Mouse (Mus musculus): ENCODE measurements around the gene Tnni3k.
"Not testable (repeated sequence)": the region's sequence is repeated elsewhere in the genome, so short reads cannot be mapped to it uniquely, and the experiment has no call there.

Tnni3k gene

DNA sequence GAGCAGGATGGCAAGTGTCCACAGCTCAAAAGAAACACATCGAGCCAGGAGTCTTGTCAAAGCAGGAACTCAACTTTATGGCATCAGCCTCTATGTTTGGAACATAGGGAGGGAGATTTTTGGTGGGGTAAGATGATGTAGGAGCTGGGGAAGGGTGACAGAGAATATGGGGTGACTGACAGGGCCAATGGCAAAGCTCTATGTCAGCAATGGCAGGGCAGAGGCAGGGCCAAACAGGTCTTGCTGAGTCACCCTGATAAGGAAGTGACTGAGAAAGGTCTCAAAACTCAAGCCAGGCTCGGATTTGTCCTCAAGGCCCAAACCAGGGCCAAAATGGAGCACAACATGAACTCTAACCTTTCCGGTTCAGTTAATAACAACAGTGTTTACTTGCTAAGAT lies 219.1 kb downstream of the Tnni3k start:
- no peak for DNase-seq (ENCODE audit: low read depth in 2 of 2, low spot score in 2 of 2)

DNA sequence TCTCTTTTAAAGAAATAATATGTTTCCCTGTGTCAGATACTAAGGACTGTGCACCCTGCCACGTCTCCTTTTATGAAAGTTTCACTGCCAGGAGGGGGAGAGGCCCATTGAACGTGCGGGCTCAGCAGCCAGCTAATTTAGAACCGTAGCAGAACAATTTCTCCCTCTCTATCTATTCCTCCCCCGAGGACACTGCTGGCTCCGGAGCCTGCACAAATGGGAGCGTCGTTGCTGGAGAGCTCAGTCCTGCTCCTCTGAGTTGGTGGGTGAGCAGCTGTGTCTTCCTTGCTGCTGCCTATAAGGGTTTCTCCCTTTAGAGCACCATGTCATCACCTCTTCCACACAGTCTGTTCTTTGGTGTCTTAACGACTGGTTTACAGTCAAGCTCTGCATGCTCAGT lies 220.8 kb downstream of the Tnni3k start:
- DNase-seq (ENCODE audit: low read depth in 2 of 2, low spot score in 2 of 2), result no peak

DNA sequence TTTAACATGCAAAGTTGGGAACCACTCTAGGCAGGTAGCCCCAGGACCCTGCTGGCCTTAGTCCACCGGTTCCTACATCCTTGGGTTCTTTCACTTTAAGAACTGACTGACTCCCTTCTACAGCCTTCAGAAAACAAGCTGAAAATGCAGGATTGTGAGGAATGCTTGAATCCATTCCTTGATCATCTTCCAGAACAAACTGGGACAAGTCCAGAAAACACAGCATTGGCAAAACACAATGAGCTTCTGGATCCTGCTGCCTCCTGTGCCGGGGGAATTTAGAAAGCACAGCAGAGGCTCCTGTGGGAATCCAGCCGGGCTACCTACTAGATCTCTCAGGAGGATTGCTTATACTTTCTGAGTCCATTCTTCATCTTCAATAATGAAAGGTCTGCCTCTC lies 229.5 kb downstream of the Tnni3k start:
- no peak for DNase-seq (ENCODE audit: low read depth in 2 of 2, low spot score in 2 of 2)

- no peak for DNase-seq (ENCODE audit: low read depth in 2 of 2, low spot score in 2 of 2)
Observed at GRCm38 (mm10) chr3:154824713-154825112, 230.5 kb downstream of the Tnni3k start.

- DNase-seq (ENCODE audit: low read depth in 2 of 2, low spot score in 2 of 2), result not testable (repeated sequence)
Observed at GRCm38 (mm10) chr3:154819684-154820083, 235.5 kb downstream of the Tnni3k start.

DNA sequence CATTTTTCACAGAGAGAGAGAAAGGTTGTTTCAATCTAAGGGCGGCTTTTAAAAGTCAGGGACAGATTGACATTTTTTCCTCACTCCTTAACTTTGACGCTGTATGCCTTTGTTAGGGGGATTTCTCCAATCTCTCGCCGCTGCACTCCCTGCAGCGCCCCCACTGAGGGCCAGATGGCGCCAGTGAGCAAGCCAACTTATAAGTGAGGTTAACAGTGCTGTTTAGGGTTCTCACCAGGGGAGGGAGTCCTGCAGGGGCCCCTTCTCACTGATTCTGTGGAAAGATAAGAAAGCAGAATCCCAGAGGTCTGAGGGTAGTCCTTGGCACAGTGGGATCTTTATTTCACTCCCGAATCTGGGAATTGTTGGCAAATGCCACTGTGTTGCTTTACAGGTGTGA lies 237.5 kb downstream of the Tnni3k start:
- no peak for DNase-seq (ENCODE audit: low read depth in 2 of 2, low spot score in 2 of 2)

DNA sequence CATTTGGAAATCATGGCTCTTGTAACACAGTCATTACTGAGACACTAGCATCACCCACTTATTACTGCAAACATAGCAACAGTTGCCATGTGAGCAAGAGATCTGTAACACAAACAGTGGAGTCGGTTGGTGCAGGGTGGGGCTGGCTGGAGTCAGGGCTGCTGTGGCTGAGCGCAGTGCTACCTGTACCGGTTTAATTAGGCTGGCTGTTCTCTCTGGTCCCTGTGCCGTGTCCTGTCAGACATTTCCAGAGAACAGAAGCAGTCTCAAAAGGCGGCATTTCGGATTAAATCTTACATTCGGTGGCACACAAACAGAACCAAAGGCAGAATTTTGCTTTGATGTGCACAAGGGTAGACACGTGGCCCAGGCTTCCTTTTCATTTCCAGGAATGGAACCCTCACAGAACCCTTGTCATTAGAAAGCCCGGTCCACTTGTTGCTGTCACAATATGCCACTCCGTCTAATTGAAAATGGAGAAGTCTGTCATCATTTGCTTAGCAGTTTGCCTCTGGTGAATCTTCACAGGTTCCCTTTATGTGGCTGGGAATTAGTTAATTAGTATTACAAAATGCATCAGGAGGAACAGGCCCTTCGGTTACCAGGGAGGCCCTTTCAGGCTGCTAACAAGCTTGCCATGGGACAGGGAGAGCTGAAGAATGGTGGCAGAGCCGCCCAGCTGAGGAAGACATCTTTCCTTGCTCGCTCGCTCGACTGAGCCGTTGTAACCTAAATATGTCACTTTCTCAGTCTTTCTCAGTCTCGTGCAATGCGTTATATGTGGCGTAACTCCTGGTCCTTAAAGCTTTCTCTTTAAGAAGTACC lies 238.2 kb downstream of the Tnni3k start:
- DNase-seq (ENCODE audit: low read depth in 2 of 2, low spot score in 2 of 2), result no peak

GRCm38 (mm10) chr3:154816231-154816630 lies 239.0 kb downstream of the Tnni3k start:
- DNase-seq (ENCODE audit: low read depth in 2 of 2, low spot score in 2 of 2), result no peak

GRCm38 (mm10) chr3:154815606-154816005 lies 239.6 kb downstream of the Tnni3k start:
- no peak for DNase-seq (ENCODE audit: low read depth in 2 of 2, low spot score in 2 of 2)

GRCm38 (mm10) chr3:154812893-154813292 lies 242.3 kb downstream of the Tnni3k start:
- DNase-seq (ENCODE audit: low read depth in 2 of 2, low spot score in 2 of 2), result no peak

- DNase-seq (ENCODE audit: low read depth in 2 of 2, low spot score in 2 of 2), result no peak
Observed at GRCm38 (mm10) chr3:154811833-154812232, 243.4 kb downstream of the Tnni3k start.

GRCm38 (mm10) chr3:154811281-154811680 lies 243.9 kb downstream of the Tnni3k start:
- DNase-seq (ENCODE audit: low read depth in 2 of 2, low spot score in 2 of 2), result no peak

GRCm38 (mm10) chr3:154810273-154810870 lies 244.8 kb downstream of the Tnni3k start:
- DNase-seq (ENCODE audit: low read depth in 2 of 2, low spot score in 2 of 2), result no peak

DNA sequence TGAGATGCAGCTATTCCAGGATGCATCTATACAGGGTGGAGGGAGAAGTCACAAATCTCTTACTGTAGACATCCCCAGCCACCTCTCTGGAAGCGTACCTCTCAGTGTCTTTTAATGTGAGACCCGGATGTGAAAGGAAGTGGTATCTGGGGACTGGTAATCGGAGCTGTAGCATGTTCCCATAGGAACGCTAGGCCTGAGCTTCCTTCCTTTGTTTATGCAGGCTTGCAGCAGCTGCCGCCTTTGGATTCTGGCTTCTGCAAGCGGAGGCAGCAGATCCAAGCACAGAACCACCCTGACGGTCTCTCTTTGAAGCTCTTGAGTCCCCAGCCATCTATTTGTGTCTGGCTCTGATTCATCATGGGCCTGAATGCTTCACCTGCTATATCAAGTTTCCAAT lies 248.6 kb downstream of the Tnni3k start:
- DNase-seq (ENCODE audit: low read depth in 2 of 2, low spot score in 2 of 2), result no peak

GRCm38 (mm10) chr3:154800888-154801429 lies 254.2 kb downstream of the Tnni3k start:
- DNase-seq (ENCODE audit: low read depth in 2 of 2, low spot score in 2 of 2), result no peak

GRCm38 (mm10) chr3:154800454-154800853 lies 254.8 kb downstream of the Tnni3k start:
- no peak for DNase-seq (ENCODE audit: low read depth in 2 of 2, low spot score in 2 of 2)

DNA sequence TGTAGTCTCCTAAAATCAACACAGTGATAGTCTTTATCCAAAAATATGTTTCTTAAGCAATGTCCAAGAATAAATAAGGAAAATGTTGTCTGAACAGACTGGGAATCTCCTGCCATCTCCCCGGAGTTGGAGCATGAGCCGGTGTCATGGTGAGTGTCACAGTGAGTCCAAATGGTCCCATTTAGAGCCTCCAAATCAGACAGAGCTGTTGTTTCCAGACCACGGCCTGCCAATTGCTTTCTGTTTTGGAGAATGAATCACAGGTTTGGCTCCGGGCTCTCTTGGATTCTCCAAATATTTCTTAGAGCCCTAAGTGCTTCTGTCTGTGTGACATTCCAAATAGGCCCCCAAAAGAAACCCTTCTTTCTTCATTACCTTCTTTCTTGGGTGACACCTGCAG lies 256.4 kb downstream of the Tnni3k start:
- no peak for DNase-seq (ENCODE audit: low read depth in 2 of 2, low spot score in 2 of 2)

- no peak for DNase-seq (ENCODE audit: low read depth in 2 of 2, low spot score in 2 of 2)
Observed at GRCm38 (mm10) chr3:154793571-154793970, 261.6 kb downstream of the Tnni3k start.

DNA sequence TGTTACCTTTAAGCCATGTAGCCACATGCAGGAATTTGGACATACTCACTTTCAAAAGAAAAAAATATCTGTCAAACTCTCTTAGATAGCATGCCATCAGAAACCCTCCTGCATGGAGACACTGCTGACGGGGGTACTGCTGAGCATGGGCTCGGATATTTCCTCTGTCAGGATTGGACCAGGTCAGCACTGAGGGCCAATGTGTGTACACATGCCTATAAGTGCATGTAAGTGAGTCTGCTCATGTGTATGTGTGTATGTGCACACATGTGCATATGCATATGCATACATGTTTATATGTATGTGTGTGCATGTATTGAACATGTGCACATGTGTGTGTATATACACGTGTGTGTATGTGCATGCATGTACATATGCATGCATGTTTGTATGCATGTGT lies 267.6 kb downstream of the Tnni3k start:
- no peak for DNase-seq (ENCODE audit: low read depth in 2 of 2, low spot score in 2 of 2)

GRCm38 (mm10) chr3:154786354-154786753 lies 268.9 kb downstream of the Tnni3k start:
- DNase-seq (ENCODE audit: low read depth in 2 of 2, low spot score in 2 of 2), result no peak

DNA sequence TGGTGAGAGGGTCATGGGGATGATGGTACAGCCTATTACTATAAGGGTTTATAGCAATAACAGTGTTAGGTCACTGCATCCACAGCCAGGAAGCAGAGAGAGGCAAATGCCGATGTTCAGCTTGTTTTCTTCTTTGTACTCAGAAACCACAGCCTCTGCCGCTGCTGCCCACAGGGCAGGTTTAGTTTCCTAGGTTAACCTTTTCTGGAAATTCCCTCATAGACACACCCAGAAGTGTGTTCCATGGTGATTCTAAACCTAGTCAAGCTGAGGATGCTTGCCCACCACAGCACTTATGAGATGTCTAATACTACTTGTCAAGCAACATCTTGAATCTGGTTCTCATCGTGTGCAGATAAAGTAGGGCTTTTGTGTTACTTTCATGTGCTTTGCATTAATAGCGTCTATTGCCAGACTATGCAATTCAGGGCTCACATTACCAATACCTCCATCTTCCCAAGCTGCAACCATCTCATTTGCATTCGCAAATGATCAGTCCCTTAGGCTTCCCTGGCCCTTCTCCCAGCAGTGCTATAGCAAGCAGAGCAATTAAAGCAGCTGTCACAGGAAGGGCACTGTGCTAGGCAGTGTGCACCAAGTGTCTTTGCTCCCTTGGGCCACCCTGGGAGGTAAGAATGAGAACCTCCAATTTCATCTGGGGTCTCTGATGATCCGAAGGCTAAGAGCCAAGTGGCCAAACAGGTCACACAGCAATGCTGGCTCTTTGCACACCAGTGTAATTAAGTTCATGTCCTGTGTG lies 276.2 kb downstream of the Tnni3k start:
- no peak for DNase-seq (ENCODE audit: low read depth in 2 of 2, low spot score in 2 of 2)

DNA sequence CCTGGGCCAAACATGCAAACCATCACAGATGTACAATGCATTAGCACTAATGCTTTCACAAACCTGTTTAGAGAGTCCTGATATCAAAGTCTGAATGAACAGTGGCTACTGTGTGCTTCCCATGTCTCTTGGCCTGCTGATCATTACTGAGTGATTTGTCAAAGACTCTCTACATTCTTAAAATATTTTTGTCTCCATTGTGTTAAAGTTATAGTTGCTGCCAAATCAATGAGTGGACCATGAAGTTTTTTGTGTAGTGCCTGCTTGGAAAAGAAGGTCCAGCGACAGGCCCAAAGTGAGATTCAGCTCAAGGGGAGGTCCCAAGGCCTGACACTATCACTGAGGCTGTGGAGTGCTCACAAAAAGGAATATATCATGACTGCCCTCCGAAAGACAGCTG lies 283.6 kb downstream of the Tnni3k start:
- no peak for DNase-seq (ENCODE audit: low read depth in 2 of 2, low spot score in 2 of 2)
